Mouse (Mus musculus) T-cell, adult 66 days (primary cell): ENCODE measurements around the gene Rhox8. TPM values are rescaled to one million over a fixed set of nuclear protein-coding genes. Genes with fewer than 3 reads are reported as not detected.

ENCODE experiments used
- total RNA-seq, 2 experiments: library from RNA; stranded (reverse); gene quantifications; 3 replicates in 1 of 2; 4 replicates in 1 of 2; pipeline ENCODE4 v1.2.4; 2023

The Rhox8 gene
- total RNA-seq, result not detected

DNA sequence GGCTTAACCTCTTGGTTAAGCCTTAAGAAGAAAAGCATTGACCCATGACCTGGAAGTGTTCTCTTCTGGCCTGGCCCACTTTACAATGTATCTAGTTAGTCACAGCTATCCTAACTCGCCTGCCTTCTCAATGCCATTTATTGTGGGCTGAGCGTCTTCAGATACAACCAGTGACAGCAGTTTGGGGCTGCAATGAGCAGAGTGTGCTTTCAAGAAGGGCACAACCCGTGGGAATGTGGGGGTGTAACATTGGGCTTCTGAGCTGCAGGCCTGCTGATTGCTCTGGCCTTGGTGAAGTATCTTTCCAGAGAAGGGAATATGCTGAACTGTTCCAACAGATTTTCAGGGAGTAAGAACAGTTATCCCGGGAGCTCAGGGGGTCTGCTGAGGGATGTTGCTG lies at the start of gene Rhox8:
TSS of gene Rhox8 (minus strand) at position 101 of the 400 bp plus-strand sequence.

GRCm38 (mm10) chrX:37901670-37902069 lies 22.9 kb upstream of the Rhox8 start, which contains the start of gene Rhox9:
Gene Rhox9 (minus strand): TSS chrX:37901770.

DNA sequence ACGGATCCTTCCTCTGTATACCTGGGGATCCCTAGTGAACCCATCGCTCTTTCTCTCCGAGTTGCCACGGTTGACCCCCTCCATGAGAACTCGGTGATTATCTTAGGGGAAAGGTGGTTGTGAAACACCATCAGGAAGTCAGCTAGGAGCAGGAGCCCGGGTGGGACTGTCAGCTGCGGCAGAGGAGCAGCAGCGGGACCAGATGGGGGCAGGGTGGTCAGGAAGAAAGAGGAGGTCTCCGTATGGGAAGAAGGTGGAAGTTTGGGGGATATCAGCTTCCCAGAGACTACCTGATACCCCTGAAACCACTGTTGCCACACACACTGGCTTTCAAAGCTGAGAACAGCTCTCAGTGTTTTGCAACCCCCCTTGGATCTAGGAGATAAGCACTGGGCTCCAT lies 18.4 kb upstream of the Rhox8 start, which contains the start of gene Rhox7b:
TSS of gene Rhox7b (minus strand) at position 101 of the 400 bp plus-strand sequence.

DNA sequence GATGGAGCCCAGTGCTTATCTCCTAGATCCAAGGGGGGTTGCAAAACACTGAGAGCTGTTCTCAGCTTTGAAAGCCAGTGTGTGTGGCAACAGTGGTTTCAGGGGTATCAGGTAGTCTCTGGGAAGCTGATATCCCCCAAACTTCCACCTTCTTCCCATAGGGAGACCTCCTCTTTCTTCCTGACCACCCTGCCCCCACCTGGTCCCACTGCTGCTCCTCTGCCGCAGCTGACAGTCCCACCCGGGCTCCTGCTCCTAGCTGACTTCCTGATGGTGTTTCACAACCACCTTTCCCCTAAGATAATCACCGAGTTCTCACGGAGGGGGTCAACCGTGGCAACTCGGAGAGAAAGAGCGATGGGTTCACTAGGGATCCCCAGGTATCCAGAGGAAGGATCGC lies 47.4 kb downstream of the Rhox8 start, which contains the start of gene Rhox7a:
TSS of gene Rhox7a (plus strand) at position 301 of the 400 bp plus-strand sequence.

GRCm38 (mm10) chrX:37826610-37827009 lies 52.1 kb downstream of the Rhox8 start, which contains the start of gene Rhox6:
Gene Rhox6 (plus strand): TSS chrX:37826910.

Other genes starting within 250 kb of the Rhox8 start
- not detected for gene Rhox2g, start 235.5 kb downstream of the Rhox8 start, total RNA-seq
- not detected for gene Rhox4g, start 227.6 kb downstream of the Rhox8 start, total RNA-seq
- gene Rhox3h, start 210.2 kb downstream of the Rhox8 start, total RNA-seq, result not detected
- gene Rhox2h, start 205.7 kb downstream of the Rhox8 start, total RNA-seq, result not detected
- not detected for gene Rhox5, start 74.1 kb downstream of the Rhox8 start, total RNA-seq
- gene Rhox6, start 52.0 kb downstream of the Rhox8 start, total RNA-seq, result not detected
- gene Rhox7a, start 47.3 kb downstream of the Rhox8 start, total RNA-seq, result not detected
- gene Rhox7b, start 18.3 kb upstream of the Rhox8 start, total RNA-seq, result not detected
- not detected for gene Rhox9, start 22.8 kb upstream of the Rhox8 start, total RNA-seq
- gene Btg1-ps1, start 139.9 kb upstream of the Rhox8 start, total RNA-seq, result not detected
- gene Btg1-ps2, start 164.2 kb upstream of the Rhox8 start, total RNA-seq, result not detected
- gene Rhox10, start 187.5 kb upstream of the Rhox8 start, total RNA-seq, result not detected
- not detected for gene Rhox11, start 206.2 kb upstream of the Rhox8 start, total RNA-seq
- not detected for gene Rhox12, start 232.0 kb upstream of the Rhox8 start, total RNA-seq
- gene Rhox13, start 242.3 kb upstream of the Rhox8 start, total RNA-seq, result not detected